Mouse (Mus musculus) urinary bladder, postnatal 10 days (tissue): ENCODE data around the gene Ttll11.

Experiments used
- DNase-seq: peaks from one replicate; pipeline ENCODE4 v3.0.0; 2022; ENCODE audit warnings: low spot score

The Ttll11 gene

GRCm38 (mm10) chr2:35723267-35723666 is 256.4 kb downstream of the Ttll11 start:
- DNase-seq: no peak

- DNase-seq: no peak
These were observed 256.9 kb downstream of the Ttll11 start for GRCm38 (mm10) chr2:35722821-35723220.

GRCm38 (mm10) chr2:35720956-35721355 is 258.8 kb downstream of the Ttll11 start:
- DNase-seq: no peak

GRCm38 (mm10) chr2:35720550-35720949 is 259.2 kb downstream of the Ttll11 start:
- no peak for DNase-seq

- DNase-seq: no peak
These were observed 259.6 kb downstream of the Ttll11 start for GRCm38 (mm10) chr2:35720104-35720503.

GRCm38 (mm10) chr2:35719230-35720005 is 260.3 kb downstream of the Ttll11 start:
- DNase-seq: no peak

GRCm38 (mm10) chr2:35718662-35719061 is 261.1 kb downstream of the Ttll11 start:
- DNase-seq: no peak

GRCm38 (mm10) chr2:35718003-35718500 is 261.7 kb downstream of the Ttll11 start:
- DNase-seq: no peak

- no peak for DNase-seq
These were observed 263.5 kb downstream of the Ttll11 start for GRCm38 (mm10) chr2:35716175-35716574.

GRCm38 (mm10) chr2:35715485-35715884 is 264.2 kb downstream of the Ttll11 start:
- no peak for DNase-seq

- no peak for DNase-seq
These were observed 265.0 kb downstream of the Ttll11 start for GRCm38 (mm10) chr2:35714742-35715167.

GRCm38 (mm10) chr2:35713460-35713859 is 266.3 kb downstream of the Ttll11 start:
- DNase-seq: no peak

- no peak for DNase-seq
These were observed 267.1 kb downstream of the Ttll11 start for GRCm38 (mm10) chr2:35712611-35713010.

- no peak for DNase-seq
These were observed 276.5 kb downstream of the Ttll11 start for GRCm38 (mm10) chr2:35703241-35703640.

- DNase-seq: no peak
These were observed 277.1 kb downstream of the Ttll11 start for GRCm38 (mm10) chr2:35702608-35703007.

- DNase-seq: no peak
These were observed 277.7 kb downstream of the Ttll11 start for GRCm38 (mm10) chr2:35702001-35702400.
